16 mouse cellular contexts compared by ENCODE assay signal in genomic region chr10:59085604-59086003, GRCm38 (mm10).
"Had no signal": no experiment of that assay in that cellular context is flagged by ENCODE, and none has a peak within 500 bp of the region (broad histone marks: within the 10 kb centered on the region; RNA-seq: fewer than 3 reads in every experiment).

No protein-coding gene starts in this region.

- DNase-seq: retina, postnatal 1 day; right cerebral cortex, adult 18-20 months; right cerebral cortex, postnatal 14 days; right cerebral cortex, postnatal 25 days; right cerebral cortex, postnatal 4 days; spleen, adult 18-20 months; thymus, adult 18-20 months; thymus, adult 2 months; thymus, postnatal 14 days; thymus, postnatal 25 days; thymus, postnatal 36 days; thymus, postnatal 4 days had no signal

- H3K9ac ChIP-seq: neural tube, embryonic 13.5 days; neural tube, embryonic 15.5 days; stomach, embryonic 15.5 days had no signal

- H3K27ac ChIP-seq: neural tube, embryonic 13.5 days; neural tube, embryonic 15.5 days; stomach, embryonic 15.5 days; stomach, postnatal 0 days had no signal

- H3K4me2 ChIP-seq: neural tube, embryonic 13.5 days; neural tube, embryonic 15.5 days; stomach, embryonic 15.5 days had no signal

- H3K4me3 ChIP-seq: neural tube, embryonic 13.5 days; neural tube, embryonic 15.5 days; stomach, embryonic 15.5 days had no signal

- H3K27me3 ChIP-seq: neural tube, embryonic 13.5 days; neural tube, embryonic 15.5 days; stomach, embryonic 15.5 days had no signal

- H3K36me3 ChIP-seq: neural tube, embryonic 13.5 days; stomach, embryonic 15.5 days had no signal

- H3K4me1 ChIP-seq: stomach, embryonic 15.5 days had no signal

- H3K9me3 ChIP-seq: neural tube, embryonic 13.5 days; neural tube, embryonic 15.5 days; stomach, embryonic 15.5 days had no signal
